ENCODE assay signal across 8 mouse cellular contexts in genomic region chr5:99387185-99387981, GRCm38 (mm10).
DNase-seq lines count a peak whose midpoint lies in the region; ATAC-seq lines count a peak whose summit lies in the region.

No protein-coding gene starts in this region.

- 0 out of 2 replicates have a peak overlapping the region, but pooled peaks have one; percentile 9 for H3K4me2 ChIP-seq in liver, embryonic 11.5 days

- no peak overlapping the region for H3K9ac ChIP-seq in liver, embryonic 11.5 days (ENCODE audit: low read depth, low read length)

- H3K36me3 ChIP-seq in liver, embryonic 11.5 days (ENCODE audit: control insufficient read depth, insufficient read depth, low read length), result no peaks in the 10 kb centered on the region
- no peaks in the 10 kb centered on the region for H3K36me3 ChIP-seq in midbrain, embryonic 10.5 days

- H3K4me3 ChIP-seq in liver, embryonic 11.5 days (ENCODE audit: low read depth, low read length), result no peak overlapping the region
- no peak overlapping the region for H3K4me3 ChIP-seq in midbrain, embryonic 10.5 days

- peak; percentile 70 for ATAC-seq in liver, embryonic 11.5 days (replicated peaks; ENCODE audit: low FRiP score)

- DNase-seq in CD4-positive, CD25-positive, alpha-beta regulatory T cell, adult 2 months (ENCODE audit: low read depth, low spot score), result peak; percentile 27
- DNase-seq in heart, adult 18-20 months, result peak; percentile 45 to 70
- DNase-seq in kidney, adult 9 months, result peak; percentile 81
- DNase-seq in liver, embryonic 11.5 days (ENCODE audit: low spot score), result no peak
- no peak for DNase-seq in adrenal gland, postnatal 4 days (ENCODE audit: low spot score in 2 of 2)
- no peak for DNase-seq in adrenal gland, adult (ENCODE audit: inconsistent age in 2 of 2, low spot score in 1 of 2)
- DNase-seq in cerebellum, adult 9-10 months, result no peak
- DNase-seq in midbrain, embryonic 10.5 days (ENCODE audit: low spot score), result no peak

- no peaks in the 10 kb centered on the region for H3K9me3 ChIP-seq in liver, embryonic 11.5 days (ENCODE audit: control insufficient read depth, low read length)
- H3K9me3 ChIP-seq in midbrain, embryonic 10.5 days (replicated peaks), result no peaks in the 10 kb centered on the region

- H3K27me3 ChIP-seq in liver, embryonic 11.5 days (replicated peaks; ENCODE audit: control insufficient read depth, insufficient read depth, low read length), result no peaks in the 10 kb centered on the region
- H3K27me3 ChIP-seq in midbrain, embryonic 10.5 days (ENCODE audit: low read depth, poor library complexity, severe bottlenecking), result peaks cover 100% of the 10 kb centered on the region

- H3K27ac ChIP-seq in liver, embryonic 11.5 days (ENCODE audit: low read depth, low read length), result peak overlapping the region; percentile 56
- H3K27ac ChIP-seq in midbrain, embryonic 10.5 days (replicated peaks), result no peak overlapping the region

- peaks cover 10% of the 10 kb centered on the region; the same call in 1 of the 2 replicates for H3K4me1 ChIP-seq in liver, embryonic 11.5 days (replicated peaks; ENCODE audit: control insufficient read depth, insufficient read depth, low read length)
- H3K4me1 ChIP-seq in midbrain, embryonic 10.5 days, result peaks cover 78% of the 10 kb centered on the region

- 68% methylated on average over 17 of the region's 17 CpGs for WGBS in liver, embryonic 11.5 days
- 79% methylated on average over 17 of the region's 17 CpGs for WGBS in midbrain, embryonic 10.5 days

Comparison
In these comparisons a context has a peak if more than half of its experiments do, and no peak if none do; other contexts are left out.
1. DNase-seq: peak in CD4-positive, CD25-positive, alpha-beta regulatory T cell, adult 2 months (single experiment), heart, adult 18-20 months (2 of 2) and kidney, adult 9 months (single experiment); none in liver, embryonic 11.5 days (single experiment), adrenal gland, postnatal 4 days (0 of 2), adrenal gland, adult (0 of 2), cerebellum, adult 9-10 months (single experiment) and midbrain, embryonic 10.5 days (single experiment).